Mouse (Mus musculus) right cerebral cortex, adult 18-20 months (tissue): ENCODE data around the gene Olfr8.
"Not testable (repeated sequence)": the region's sequence is repeated elsewhere in the genome, so short reads cannot be mapped to it uniquely, and the experiment has no call there.

ENCODE experiments used
- DNase-seq: peaks from one replicate; pipeline ENCODE4 v3.0.0; 2022; ENCODE audit warnings: mixed read lengths

The Olfr8 gene

GRCm38 (mm10) chr10:78950336-78950735 is at the start of gene Olfr8:
Gene Olfr8, plus strand, starts transcription at chr10:78950636.
- DNase-seq, result not testable (repeated sequence)

DNA sequence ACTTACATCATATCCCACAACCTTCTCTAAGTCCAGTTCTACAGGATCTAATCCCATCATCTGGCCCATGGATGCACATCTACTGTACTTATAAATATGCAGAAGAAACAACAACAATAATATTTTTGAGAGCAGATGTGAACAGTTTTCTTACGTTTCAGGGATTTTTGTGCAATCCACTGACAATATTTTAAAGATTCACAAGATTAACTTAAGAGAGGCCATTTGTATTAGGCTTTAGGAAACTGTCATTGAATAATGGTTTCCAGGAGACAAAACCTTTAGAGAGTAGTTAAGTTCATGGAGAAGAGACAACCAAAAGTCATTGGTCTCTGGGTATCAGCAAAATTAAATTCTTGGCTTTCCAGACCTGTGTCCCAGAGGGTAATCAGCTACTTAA is 37.6 kb upstream of the Olfr8 start, which contains the start of gene Olfr1354:
Gene Olfr1354 (plus strand): TSS at position 301 of the 400 bp plus-strand sequence.
- DNase-seq, result not testable (repeated sequence)

- DNase-seq, result not testable (repeated sequence)
These were observed 12.6 kb downstream of the Olfr8 start, which contains the start of gene Olfr1353 for GRCm38 (mm10) chr10:78963009-78963408. Gene Olfr1353, plus strand, starts transcription at chr10:78963309.

DNA sequence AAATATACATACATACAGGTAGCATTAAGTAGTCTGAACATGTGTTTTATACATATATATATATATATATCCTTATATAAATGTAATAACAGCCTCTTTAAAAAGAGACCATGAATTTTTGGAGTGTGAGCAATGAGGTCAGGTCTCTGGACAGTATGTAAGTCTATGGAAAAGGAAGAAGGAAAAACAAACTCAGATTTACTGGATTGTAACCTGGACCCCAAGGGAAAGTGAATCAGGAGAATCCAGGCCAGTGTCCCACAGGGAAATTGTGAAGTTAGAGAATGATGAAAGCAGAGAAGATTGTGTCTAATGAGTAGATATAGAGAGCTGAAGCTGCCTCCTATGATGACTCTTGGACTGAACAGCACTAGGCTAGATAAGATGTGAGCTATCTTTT is 30.3 kb downstream of the Olfr8 start, which contains the start of gene Olfr1352:
Gene Olfr1352 (plus strand): TSS at position 301 of the 400 bp plus-strand sequence.
- no peak for DNase-seq
